Mouse (Mus musculus): Measurements from ENCODE around the gene Ptn.
"Not testable (repeated sequence)": the region's sequence is repeated elsewhere in the genome, so short reads cannot be mapped to it uniquely, and the experiment has no call there.

Ptn gene

GRCm38 (mm10) chr6:36752887-36753286, 57.1 kb downstream of the Ptn start:
- no peak for DNase-seq

DNA sequence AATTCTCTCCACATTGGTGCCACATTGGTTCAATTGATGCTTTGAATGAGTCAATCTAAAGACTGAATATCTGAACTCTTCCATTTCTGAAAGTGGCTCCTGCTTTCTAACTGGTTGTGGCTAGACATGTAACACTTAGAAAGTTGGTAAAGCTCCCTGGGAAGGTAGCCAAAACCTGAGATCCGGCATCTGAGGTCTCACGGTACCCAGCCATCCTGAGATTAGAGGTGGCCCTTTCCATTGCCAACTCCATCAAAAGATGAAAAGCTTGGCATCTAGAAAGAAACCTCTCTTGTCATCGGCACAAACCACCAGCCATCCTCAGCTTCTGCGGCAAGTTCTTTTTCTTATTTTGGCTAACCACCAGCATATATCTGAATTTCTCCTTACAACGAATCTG, 70.2 kb downstream of the Ptn start:
- DNase-seq = no peak

- no peak for DNase-seq
Observed at GRCm38 (mm10) chr6:36736763-36737162, 73.3 kb downstream of the Ptn start.

- DNase-seq = not testable (repeated sequence)
Observed at GRCm38 (mm10) chr6:36735622-36736021, 74.4 kb downstream of the Ptn start.

- DNase-seq = not testable (repeated sequence)
Observed at GRCm38 (mm10) chr6:36729811-36730210, 80.2 kb downstream of the Ptn start.

GRCm38 (mm10) chr6:36728079-36728478, 81.9 kb downstream of the Ptn start:
- DNase-seq = no peak

DNA sequence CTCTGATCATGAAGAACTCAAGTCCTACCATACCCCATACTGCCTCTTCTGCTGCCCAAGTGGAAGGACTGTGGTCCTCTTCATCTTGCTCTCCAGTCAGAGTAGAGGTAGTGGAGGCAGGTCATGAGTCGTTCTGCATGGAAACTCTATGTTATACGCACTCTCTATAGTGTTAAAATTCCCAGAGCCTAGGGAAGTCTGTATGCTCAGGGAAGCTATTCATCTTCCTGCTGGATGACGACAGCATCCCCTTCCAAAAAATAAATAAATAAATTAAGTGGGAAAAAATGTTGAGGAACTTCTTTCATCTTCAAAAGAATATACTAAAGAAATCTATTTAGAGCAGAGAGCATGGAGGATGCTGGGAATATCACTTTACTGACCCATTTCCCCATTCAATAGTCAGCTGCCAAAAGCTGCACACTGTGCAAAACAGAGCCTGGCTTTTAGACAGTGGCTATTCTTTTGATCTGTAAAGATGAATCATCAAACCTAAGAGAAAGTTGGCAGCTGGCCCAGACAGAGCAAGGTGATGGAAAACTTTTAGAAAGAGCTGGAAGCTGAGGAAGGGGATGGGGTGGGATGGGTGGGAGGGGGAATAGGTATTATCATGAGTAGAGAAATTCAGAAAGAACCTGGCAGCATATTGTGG, 84.4 kb downstream of the Ptn start:
- DNase-seq = no peak

GRCm38 (mm10) chr6:36722769-36723549, 87.1 kb downstream of the Ptn start:
- no peak for DNase-seq

GRCm38 (mm10) chr6:36713329-36713728, 96.7 kb downstream of the Ptn start:
- DNase-seq = no peak

- DNase-seq = no peak
Observed at GRCm38 (mm10) chr6:36695481-36695880, 114.5 kb downstream of the Ptn start.

DNA sequence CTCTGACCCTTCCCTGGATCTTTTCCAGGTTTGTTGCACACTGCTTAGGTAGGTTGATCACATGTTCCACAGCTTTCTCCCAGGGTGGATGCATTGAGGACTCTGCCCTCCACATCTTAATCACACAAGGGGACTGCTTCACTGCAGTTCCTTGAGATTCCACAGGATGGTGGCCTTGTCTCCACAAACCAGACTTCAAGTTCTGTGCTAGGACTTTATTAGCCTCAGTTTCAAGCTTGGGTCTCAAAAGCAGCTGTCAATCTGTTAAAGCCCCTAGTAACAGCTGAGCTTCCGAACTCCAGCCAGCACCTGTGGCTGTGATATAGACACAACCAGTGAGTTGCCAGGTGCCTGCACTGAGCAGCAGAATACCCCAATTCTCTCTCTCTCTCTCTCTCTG, 118.5 kb downstream of the Ptn start:
- DNase-seq = peak; percentile 38

GRCm38 (mm10) chr6:36690941-36691340, 119.1 kb downstream of the Ptn start:
- DNase-seq = no peak

DNA sequence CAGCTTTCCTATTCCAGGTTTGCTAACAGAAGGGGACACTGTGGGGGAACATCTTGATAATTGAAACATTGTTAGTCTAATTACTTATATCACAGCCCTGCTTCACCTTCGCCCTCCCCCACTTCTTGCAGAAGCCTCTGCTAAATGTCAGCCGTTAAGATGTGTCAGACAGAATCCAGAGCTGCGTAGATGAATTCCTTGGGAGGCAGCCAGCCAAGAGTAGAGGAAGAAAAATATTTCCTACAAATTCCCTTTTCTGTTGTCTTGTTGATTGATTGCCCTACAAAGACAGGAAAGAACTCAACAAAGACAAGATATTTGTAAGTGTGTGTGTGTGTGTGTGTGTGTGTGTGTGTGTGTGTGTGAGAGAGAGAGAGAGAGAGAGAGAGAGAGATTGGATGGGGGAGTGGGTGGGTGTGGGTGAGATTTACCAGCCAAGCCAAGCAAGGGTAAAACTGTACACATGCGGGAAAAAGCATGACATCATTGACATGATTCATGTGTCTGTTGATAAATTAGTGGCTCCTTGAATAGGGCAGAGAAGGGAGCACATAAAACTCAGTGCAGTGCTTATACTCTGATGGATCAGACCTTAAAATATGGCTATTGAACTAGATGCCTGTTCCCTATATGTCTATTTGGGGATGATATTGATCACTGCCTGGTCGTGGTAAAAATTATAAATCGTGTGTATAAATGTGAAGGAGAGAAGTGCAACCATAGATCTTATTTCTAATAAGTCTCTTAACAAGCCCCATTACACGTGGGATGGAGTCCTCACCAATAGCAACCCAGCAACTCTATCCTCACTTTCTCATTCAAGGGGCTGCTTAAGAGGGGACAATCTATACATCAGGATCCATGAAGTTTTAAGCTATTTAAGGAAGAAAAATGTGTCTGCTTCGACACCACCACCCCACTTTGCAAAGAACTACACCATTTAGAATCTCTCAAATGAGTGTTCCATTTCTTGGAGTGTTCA, 133.0 kb downstream of the Ptn start:
- no peak for DNase-seq

DNA sequence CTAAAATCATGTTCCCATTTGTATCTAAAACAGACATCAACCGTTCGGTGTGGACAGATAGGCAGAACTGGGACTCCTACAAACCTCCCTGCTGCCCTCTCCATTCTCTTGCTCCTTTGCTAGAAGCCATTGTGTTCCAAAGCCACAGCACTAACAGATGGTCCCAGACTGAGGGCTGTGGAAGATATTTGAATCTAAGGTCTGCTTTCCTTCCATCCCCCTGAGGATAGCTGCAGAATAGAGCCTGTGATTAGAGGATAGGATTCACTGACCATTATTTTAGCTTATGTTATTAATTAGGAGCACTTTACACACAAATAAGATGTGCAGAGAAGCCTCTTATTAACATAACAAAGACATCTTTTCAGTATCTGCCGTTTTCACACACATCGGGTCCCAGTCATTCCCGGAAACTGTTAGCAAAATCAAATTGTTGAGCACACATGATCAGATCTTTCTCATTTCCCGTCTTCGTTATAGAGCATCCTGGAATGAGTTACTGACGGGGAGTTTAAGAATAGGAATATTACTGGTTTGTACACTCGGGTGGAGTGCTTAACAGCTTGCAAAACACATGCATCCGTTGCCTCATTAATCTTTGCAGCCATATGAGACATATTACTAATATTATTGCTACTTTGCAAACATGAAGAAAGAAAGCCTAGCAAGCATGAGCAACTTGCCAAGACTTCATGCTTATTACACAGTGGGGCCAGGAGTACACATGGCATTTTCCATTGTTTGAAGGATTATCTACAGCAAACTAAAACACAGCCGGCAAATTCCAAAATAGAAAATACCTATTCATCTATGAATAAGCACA, 137.4 kb downstream of the Ptn start:
- DNase-seq = no peak

DNA sequence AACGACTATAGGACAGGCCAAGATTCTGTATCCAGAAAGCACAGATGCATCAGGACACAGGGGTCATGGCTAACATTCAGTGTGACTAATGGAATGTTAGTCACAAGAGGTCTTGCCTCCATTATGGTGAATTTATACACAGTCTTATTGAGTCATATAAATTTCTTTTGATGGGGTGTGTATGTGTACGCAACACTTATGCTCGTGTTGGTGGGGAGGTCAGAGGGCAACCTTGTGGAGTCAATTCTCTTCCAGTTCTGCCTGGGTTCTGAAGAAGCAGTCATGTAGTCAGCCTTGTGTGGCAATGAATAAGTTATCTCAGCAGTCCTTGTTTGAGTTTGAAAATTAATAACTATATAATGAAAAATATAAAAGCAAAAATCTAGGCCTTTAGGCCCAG, 138.7 kb downstream of the Ptn start:
- no peak for DNase-seq

Data from kidney, adult 18-20 months (tissue).